Mouse (Mus musculus): ENCODE measurements around the gene Gm3336. TPM values are rescaled to one million over a fixed set of nuclear protein-coding genes. Genes with fewer than 3 reads are reported as not detected.

The Gm3336 gene
- total RNA-seq, 2 experiments from 2014 or later = not detected

DNA sequence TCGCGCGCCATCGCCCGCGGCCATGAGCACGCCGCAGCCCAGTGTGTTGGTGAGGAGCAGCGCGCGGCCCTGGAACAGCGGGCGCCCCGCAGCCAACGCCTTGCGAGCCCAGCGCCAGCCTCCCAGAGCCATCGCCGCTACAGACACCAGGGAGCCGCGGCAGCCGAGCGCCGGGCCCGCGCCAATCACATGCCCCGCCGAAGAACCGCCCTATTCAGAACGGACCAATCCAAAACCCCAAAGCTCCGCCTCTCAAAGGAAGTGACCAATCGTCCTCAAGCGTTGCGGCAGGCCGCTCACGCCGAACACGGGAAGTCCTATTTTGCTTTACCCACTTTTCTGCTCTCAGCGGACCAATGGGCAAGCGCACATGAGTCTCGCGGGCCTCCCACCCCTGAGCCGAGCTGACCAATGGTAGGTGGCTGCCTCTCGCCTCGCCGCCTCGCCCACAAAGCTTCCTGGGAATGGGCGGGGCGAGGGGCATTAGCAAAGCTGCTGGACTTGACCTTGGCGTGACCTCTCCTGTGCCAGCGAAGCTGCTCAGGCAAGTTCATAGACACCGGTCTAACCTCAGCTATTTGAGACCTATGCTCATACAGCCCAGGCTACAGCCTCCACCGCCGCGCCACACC, 42.5 kb downstream of the Gm3336 start, which contains the start of gene Mpv17l2:
Mpv17l2 (minus strand) TSS at position 172 of the 632 bp plus-strand sequence.
- DNase-seq (ENCODE audit: low spot score in 2 of 2) = peak; percentile 92 to 97

DNA sequence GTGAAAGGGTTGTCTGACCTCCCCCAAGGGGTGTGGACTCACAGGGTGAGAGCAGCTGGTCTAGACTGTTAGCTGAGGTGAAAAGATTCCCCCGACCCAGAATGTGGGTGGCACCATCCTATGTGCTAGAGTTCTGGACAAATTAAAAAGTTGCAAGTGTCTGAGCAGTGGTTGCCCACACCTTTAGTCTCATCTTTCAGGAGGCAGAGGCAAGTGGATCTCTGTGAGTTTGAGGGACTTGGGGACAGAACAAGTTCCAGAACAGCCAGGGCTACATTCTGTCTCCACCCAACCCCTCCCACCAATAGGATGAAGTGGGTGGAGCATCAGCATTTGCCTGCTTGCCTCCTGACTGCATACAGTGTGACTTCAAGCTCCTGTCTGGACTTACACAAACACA, 43.8 kb downstream of the Gm3336 start:
- DNase-seq (ENCODE audit: low spot score in 2 of 2) = no peak

DNA sequence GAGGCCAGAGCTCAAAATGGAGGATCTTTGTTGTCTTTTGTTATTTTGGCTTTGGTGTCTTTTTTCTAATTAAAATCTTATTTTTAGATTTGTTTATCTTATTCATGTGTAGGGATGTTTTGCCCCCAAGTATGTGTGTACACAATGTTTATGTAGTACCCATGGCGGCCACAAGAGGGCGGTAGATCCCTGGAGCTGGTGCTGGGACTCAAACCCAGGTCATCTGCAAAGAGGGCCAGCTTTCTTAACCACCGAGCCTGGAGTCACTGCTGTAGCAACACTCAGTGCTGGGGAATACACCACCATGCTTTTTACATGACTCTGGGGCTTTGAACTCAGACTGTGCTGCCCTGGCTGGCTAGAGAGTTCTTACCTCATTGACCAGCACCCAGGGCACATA, 45.0 kb downstream of the Gm3336 start:
- peak in 1 of 2 experiments; percentile 70 for DNase-seq (ENCODE audit: low spot score in 2 of 2)

DNA sequence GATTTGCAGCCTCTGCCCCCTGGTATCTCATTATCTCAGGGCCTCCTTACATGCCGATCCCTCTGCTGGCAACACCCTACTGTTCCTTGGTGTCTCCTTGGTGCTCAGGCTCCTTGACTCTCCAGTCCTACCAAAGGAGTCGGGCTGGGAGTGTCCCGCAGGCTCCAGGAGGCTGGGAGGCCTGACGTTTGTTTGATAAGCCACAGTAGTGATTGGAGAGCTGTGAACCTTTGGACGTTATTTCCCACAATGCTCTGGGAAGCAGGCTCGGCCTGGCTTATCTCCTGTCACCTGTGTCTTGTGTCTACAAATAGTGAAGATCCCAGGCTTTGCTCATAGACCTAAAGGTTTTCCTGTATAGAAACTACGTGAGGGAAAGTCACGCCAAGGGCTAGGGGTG, 45.7 kb downstream of the Gm3336 start:
- no peak for DNase-seq (ENCODE audit: low spot score in 2 of 2)

GRCm38 (mm10) chr8:70764676-70765075, 46.3 kb downstream of the Gm3336 start:
- DNase-seq (ENCODE audit: low spot score in 2 of 2) = no peak

DNA sequence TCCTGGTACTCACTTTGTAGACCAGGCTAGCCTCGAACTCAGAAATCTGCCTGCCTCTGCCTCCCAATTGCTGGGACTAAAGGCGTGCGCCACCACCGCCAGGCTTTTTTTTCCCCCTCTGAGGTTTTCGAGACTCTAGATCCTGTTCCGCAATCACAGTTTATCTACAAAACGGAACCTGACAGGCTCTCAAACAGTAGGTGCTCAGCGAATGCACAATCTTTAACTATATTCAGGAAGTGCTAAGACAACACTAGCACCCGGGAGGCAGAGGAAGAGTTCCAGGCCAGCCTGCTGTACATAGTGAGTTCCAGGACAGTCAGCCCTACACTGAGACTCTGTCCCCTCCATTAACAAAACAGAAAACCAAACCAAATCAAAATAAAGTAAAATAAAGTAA, 47.0 kb downstream of the Gm3336 start:
- DNase-seq (ENCODE audit: low spot score in 2 of 2) = no peak

- no peak for DNase-seq (ENCODE audit: low spot score in 2 of 2)
Measured at GRCm38 (mm10) chr8:70765838-70766570, 47.7 kb downstream of the Gm3336 start.

DNA sequence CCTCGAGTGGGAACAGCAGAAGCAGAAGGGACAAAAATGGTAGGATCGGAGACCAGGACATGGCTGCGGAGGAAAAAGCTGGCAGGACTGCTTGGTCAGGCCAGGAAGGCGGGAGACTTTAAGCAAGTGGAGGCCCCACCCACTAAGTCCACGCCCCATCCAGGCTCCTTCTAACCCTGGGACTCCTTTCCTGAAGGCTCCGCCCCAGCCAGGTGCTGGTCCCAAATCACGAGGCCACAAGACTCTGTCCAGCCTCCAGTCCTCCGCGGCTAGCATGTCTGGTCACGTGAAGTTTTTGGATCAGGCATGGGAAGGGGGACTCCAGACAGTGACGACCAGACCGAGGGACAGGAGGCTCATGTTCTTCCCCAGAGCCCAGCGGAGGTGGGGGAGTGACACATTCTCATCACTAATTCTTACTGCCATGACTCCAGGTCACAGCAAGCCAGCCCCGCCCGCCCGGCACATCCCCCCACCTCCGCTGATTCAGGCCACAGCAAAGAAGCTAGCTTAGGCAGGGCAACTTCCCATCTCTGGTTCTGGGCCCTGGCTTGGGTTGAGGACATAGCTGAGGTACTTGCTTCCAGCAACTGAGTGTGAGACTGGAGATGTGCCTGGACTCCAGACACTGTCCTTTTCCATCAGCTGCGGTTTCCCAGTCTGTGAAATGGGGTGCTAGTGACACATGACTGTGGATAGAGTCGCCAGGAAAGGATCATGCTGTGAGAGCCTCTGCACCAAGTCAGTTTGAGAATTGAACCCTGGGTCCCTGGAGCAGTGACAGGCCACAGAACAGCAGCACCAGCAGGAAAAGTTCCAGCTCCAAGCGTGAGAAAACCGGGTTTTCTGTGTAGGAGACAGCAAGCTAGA, 48.5 kb downstream of the Gm3336 start:
- no peak for DNase-seq (ENCODE audit: low spot score in 2 of 2)

DNA sequence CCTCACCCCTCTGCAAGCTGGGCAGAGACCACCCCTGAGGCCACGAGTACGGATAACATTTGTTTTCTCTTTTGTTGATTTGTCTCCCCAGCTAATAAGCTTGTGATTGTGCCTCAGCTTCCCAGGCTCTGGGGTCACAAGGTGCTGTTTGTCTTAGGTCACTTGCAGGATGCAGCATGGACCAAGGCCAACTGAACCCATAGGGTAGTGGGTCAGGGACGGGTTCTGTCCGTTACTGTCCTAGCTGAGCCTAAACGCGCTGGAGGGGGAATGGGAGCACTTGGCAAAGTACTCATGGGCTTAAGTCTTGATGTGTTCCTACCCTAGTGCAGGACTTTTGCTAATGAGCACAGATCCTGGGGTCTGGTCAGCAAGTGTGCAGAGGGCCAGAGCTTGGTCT, 49.2 kb downstream of the Gm3336 start:
- no peak for DNase-seq (ENCODE audit: low spot score in 2 of 2)

- DNase-seq (ENCODE audit: low spot score in 2 of 2) = no peak
Measured at GRCm38 (mm10) chr8:70768231-70768776, 50.0 kb downstream of the Gm3336 start.

GRCm38 (mm10) chr8:70768956-70769355, 50.6 kb downstream of the Gm3336 start:
- no peak for DNase-seq (ENCODE audit: low spot score in 2 of 2)

GRCm38 (mm10) chr8:70769359-70769758, 51.0 kb downstream of the Gm3336 start:
- DNase-seq (ENCODE audit: low spot score in 2 of 2) = peak; percentile 97 to 99

GRCm38 (mm10) chr8:70769858-70770257, 51.5 kb downstream of the Gm3336 start:
- no peak for DNase-seq (ENCODE audit: low spot score in 2 of 2)

GRCm38 (mm10) chr8:70770748-70771147, 52.4 kb downstream of the Gm3336 start:
- DNase-seq (ENCODE audit: low spot score in 2 of 2) = no peak

DNA sequence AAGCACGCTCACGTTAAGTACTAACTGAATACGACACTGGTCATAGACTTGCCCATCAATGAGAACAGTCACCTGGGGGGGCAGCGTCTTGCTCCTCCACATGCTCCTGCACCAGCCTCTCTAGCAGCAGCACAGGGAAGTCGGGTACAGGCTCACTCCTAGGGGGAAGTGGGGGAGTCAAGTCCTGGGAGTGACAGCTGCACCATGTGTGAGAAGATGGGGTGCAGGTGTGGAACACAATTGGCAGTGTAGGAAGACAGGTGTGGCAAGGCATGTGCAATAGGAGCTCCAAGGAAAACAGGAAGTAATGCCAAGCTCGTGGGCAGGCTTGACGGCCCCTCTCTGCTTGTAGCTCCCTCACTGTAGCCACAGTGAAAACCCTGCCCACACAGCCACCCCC, 52.9 kb downstream of the Gm3336 start:
- no peak for DNase-seq (ENCODE audit: low spot score in 2 of 2)

- no peak for DNase-seq (ENCODE audit: low spot score in 2 of 2)
Measured at GRCm38 (mm10) chr8:70772075-70772474, 53.7 kb downstream of the Gm3336 start.

Other genes with a start within 250 kb of the Gm3336 start
- gene Klhl26, start 241.6 kb upstream of the Gm3336 start, total RNA-seq (2021) = 10 to 100 TPM; 43.7 to 44.4 TPM
- 100 to 1,000 TPM; 295 to 296 TPM for gene Tmem59l, start 231.2 kb upstream of the Gm3336 start, total RNA-seq (2021)
- 1 to 10 TPM; 1.5 to 2.8 TPM for gene Crlf1, start 225.4 kb upstream of the Gm3336 start, total RNA-seq (2021)
- gene Rex1bd, start 211.8 kb upstream of the Gm3336 start, total RNA-seq (2021) = 100 to 1,000 TPM; 118 to 122 TPM
- gene Uba52, start 207.7 kb upstream of the Gm3336 start, total RNA-seq (2021) = 100 to 1,000 TPM; 924 to 953 TPM
- gene Fkbp8, start 190.8 kb upstream of the Gm3336 start, total RNA-seq (2021) = 100 to 1,000 TPM; 407 to 421 TPM
- gene Kxd1, start 190.6 kb upstream of the Gm3336 start, total RNA-seq (2021) = 10 to 100 TPM; 44.8 to 46.4 TPM
- 10 to 100 TPM; 19.0 to 21.6 TPM for gene Ell, start 179.1 kb upstream of the Gm3336 start, total RNA-seq (2021)
- 10 to 100 TPM; 50.4 to 60.8 TPM for gene Isyna1, start 124.2 kb upstream of the Gm3336 start, total RNA-seq (2021)
- 100 to 1,000 TPM; 250 to 264 TPM for gene Ssbp4, start 109.7 kb upstream of the Gm3336 start, total RNA-seq (2021)
- gene Lrrc25, start 102.4 kb upstream of the Gm3336 start, total RNA-seq (2021) = 1 to 10 TPM in 1 of 2 experiments, under 1 TPM in 1; 0.70 to 1.0 TPM
- gene Gdf15, start 86.1 kb upstream of the Gm3336 start, total RNA-seq (2021) = not detected
- 10 to 100 TPM; 11.6 to 17.9 TPM for gene Pgpep1, start 58.2 kb upstream of the Gm3336 start, total RNA-seq (2021)
- 10 to 100 TPM; 65.0 to 70.9 TPM for gene Lsm4, start 45.3 kb upstream of the Gm3336 start, total RNA-seq (2021)
- gene Jund, start 19.6 kb upstream of the Gm3336 start, total RNA-seq (2021) = 100 to 1,000 TPM; 221 to 289 TPM
- under 1 TPM; 0.09 to 0.16 TPM for gene Iqcn, start 15.1 kb upstream of the Gm3336 start, total RNA-seq (2021)
- gene Pde4c, start 5.2 kb downstream of the Gm3336 start, total RNA-seq (2021) = 1 to 10 TPM; 1.6 to 3.4 TPM
- gene Rab3a, start 36.1 kb downstream of the Gm3336 start, total RNA-seq (2021) = 100 to 1,000 TPM; 870 to 892 TPM
- gene Mpv17l2, start 42.4 kb downstream of the Gm3336 start, total RNA-seq (2021) = 10 to 100 TPM; 31.3 to 31.4 TPM
- gene Pik3r2, start 58.2 kb downstream of the Gm3336 start, total RNA-seq (2021) = 100 to 1,000 TPM; 150 to 153 TPM
- gene Mast3, start 86.5 kb downstream of the Gm3336 start, total RNA-seq (2021) = 100 to 1,000 TPM; 317 to 334 TPM
- gene Il12rb1, start 89.9 kb downstream of the Gm3336 start, total RNA-seq (2021) = under 1 TPM; 0.63 to 0.77 TPM
- gene Arrdc2, start 121.2 kb downstream of the Gm3336 start, total RNA-seq (2021) = 10 to 100 TPM; 12.0 to 13.3 TPM
- gene Kcnn1, start 144.7 kb downstream of the Gm3336 start, total RNA-seq (2021) = 10 to 100 TPM; 17.4 to 19.3 TPM
- 100 to 1,000 TPM; 101 to 102 TPM for gene Ccdc124, start 155.4 kb downstream of the Gm3336 start, total RNA-seq (2021)
- 10 to 100 TPM; 12.8 to 13.0 TPM for gene Slc5a5, start 174.2 kb downstream of the Gm3336 start, total RNA-seq (2021)
- 100 to 1,000 TPM; 682 to 726 TPM for gene Rpl18a, start 178.9 kb downstream of the Gm3336 start, total RNA-seq (2021)
- gene Map1s, start 187.4 kb downstream of the Gm3336 start, total RNA-seq (2021) = 10 to 100 TPM; 87.1 to 98.0 TPM